Mouse (Mus musculus) thymus, postnatal 4 days (tissue): ENCODE measurements around the gene Usp46.

ENCODE experiments used
- DNase-seq: peaks from one replicate; pipeline ENCODE4 v3.0.0; 2021

The Usp46 gene

DNA sequence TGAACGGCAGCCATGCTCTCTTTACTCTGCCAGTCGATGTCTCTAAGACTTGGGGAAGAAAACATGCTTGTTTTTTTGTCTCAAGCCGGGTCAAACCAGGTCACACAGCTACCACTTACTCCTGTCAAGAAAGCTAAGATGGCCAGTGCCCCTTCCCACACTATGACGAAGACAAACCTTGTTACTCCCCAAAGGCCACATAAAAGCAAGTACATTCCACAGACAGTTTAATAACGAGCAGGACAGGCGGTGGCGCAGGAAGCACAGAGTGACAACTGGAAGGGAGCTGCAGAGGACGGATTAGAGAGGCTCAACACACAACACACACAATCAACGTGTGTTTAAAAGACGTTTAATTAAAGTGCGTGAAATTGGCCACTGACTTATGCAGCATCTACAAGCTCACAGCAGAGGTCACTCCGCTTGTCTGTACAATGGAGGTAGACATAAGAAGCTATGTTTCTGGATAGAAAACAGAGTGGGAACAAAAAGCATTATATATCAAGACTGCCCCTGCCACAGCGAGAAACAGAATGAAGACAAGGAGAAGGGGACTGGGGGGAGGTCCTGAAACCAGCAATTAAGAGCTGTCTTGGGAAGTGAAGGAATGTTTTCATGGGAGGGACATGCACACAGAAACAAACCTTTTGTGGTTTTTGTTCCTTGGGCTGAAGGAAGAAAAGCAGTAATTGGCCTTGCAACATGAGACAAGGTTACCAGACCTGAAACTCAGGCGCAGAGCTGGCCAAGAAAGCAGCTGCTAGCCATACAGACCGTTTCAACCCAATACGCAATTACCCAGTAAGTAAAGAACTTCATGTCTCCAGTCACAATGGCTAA, 117.2 kb downstream of the Usp46 start:
- no peak for DNase-seq
